Mouse (Mus musculus): ENCODE data around the gene Sec23ip.

The Sec23ip gene

DNA sequence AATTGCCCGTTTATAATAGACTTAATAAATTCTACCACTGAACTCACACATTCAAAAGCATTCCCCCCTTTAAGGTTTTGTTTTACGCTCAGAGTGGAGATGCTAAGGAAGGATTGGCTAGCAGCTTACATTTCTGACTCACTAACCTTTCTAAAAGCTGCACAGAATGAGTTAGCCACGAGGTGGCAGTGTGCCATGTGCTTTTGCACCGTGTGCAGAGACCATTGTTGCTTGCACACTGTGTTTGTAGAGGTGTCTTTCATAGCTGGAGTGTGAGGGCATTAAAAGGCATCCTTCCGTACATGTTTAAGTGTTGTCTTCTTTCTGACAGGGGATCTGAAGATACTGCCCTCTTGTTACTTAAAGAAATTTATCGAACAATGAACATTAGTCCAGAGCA is 34.6 kb downstream of the Sec23ip start:
- DNase-seq (ENCODE audit: low read depth, low spot score): no peak

DNA sequence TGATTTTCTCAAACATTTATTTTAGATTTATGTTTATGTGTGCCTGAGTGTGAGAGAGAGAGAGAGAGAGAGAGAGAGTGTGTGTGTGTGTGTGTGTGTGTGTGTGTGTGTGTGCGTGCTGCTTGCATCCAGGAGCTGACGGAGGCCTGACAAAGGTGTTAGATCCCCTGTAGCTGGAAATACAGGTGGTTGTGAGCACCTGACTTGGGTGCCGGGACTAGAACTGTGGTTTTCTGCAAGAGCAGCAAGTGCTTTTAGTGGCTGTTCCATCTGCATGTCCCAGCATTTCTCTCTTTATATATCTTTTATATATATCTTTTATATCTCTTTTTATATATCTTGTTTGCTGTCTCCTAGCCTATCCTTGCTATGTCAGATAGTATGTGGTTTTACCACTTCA is 37.1 kb downstream of the Sec23ip start:
- no peak for DNase-seq (ENCODE audit: low read depth, low spot score)

DNA sequence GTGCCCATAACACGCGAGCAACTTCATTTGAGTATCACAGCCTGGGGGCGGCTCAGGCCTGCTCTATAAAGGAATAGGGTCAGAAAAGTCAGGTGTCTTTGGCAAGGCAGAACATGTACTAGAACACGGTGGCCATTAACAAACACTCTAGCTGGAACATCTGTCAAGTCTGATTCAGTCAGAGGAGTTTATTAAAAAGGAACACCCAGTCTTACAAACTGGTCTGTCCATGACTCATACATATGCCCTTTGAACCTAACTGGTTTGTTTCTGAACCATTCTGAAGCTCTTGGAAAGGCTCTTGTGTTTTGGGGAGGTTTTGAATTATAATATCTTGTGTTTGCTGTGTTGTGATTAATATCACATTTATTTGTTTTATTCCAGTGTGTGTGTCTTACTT is 45.3 kb downstream of the Sec23ip start:
- DNase-seq (ENCODE audit: low read depth, low spot score): peak; percentile 20

DNA sequence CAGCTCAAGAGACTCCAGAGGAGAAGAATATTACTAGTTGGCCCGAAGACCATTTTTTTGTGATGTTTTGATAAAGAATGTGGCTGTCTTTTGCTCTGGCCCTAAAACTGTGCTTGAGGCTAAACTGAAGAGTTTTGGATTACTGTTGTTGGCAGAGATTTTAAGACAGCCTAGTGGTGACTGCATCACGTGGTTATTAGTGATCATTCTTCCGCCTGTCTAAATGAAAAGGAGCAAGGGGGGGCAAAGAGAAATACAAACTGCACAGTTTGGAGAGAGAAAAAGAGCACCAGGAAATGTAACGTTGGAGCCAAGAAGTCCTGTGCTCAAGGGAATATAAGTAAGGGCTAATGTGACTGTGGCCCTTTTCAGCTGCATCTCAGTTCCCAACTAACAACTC is 48.7 kb downstream of the Sec23ip start:
- no peak for DNase-seq (ENCODE audit: low read depth, low spot score)

DNA sequence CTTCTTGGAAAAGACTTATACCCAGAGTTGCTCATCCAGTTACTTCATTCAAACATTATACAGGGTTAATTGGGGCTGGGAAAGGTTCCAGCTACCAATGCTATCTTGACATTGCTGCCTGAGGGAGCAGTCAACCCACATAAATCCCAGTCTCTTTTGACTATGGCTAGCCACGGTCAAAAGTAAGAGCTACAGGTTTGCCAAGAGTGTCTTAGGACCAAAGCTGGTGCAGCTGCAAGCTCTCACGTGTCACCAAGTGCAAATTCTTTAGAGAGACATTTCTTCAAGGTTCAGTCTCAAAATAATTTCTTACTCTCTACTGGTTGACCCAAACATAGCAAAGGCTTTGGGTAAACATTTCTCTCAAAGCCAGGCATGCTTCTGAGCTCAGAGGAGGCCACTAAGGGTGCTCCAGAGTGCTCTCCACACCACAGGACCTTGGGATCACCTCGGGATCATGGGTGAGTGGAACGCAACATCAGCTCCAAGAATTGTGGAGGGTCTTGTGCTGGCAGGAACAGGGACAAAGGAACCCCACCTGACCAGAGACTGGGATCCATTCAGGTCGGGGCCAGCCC is 80.3 kb downstream of the Sec23ip start:
- no peak for DNase-seq (ENCODE audit: low read depth, low spot score)

DNA sequence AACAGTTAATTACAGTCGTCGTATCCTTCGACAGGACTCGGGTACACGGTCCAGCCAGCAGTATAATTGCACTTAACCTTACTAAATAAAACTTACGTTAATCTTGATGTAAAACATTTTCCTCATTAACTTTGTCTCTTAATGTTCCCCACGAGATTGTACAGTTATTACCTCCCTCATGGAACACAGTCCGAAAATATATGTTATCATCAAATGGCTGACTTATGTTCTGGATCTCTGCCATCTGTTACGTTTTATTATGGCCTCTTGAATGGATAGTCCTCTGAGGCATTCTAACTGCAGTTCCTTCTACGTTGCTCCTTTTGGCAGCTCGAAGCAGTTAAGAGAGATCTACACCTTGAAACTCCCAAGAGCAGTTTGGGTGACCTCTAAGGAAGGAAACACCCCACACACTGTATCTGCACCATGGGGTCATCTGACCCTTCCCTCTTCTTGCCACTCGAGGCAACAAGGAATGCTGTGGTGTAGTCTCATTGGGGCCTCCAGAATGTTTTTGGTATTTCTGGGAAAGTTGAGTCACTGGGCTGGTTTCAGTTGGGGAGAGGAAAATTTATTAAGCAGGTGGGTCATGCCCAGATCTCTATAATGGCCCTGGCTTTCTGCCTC is 87.8 kb downstream of the Sec23ip start:
- DNase-seq (ENCODE audit: low read depth, low spot score): no peak

DNA sequence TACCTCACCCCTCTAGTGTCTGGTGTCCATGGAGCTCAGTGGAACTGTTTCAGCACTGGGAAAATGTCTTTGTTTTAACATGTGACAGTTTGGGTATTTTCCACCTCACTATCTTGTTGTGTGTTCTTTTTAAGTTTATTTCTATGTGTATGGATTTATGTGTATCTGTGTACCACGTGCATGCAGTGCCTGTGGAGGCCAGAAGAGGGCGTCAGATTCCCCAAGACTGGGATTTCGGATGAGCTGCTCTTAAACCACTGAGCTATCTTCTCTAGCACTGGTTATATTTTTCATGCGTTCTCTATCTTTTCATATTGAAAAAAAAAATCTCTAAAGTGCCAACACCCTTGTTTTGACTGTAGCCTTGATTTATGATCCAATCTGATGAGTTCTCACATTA is 88.5 kb downstream of the Sec23ip start:
- DNase-seq (ENCODE audit: low read depth, low spot score): no peak

Measured in skeletal muscle tissue, adult 2 months (tissue).